Mouse (Mus musculus): ENCODE measurements at regions not wholly inside any gene's neighbourhood (a gene's known extent, or its start where the extent isn't known, plus 50 kb on each side); places are given as distances from the start of the nearest gene placed in this dataset.

- H3K36me3 ChIP-seq (ENCODE audit: control insufficient read depth, insufficient read depth) = no peaks in the 10 kb centered on the region
- H3K4me1 ChIP-seq (replicated peaks; ENCODE audit: control insufficient read depth, insufficient read depth, low read length) = no peaks in the 10 kb centered on the region
- no peak for ATAC-seq
- H3K27ac ChIP-seq (ENCODE audit: low read depth, low read length) = no peak overlapping the region
- no peaks in the 10 kb centered on the region for H3K9me3 ChIP-seq (ENCODE audit: control insufficient read depth)
- H3K9ac ChIP-seq (ENCODE audit: low read depth, low read length) = no peak overlapping the region
- no peak for TF ChIP-seq CTCF (IDR thresholded peaks at IDR 0.05; ENCODE audit: low read depth)
- H3K4me3 ChIP-seq (ENCODE audit: low read depth, low read length) = no peak overlapping the region
- H3K27me3 ChIP-seq (replicated peaks; ENCODE audit: control insufficient read depth, insufficient read depth, low read length) = no peaks in the 10 kb centered on the region
- no peak overlapping the region for H3K4me2 ChIP-seq (replicated peaks; ENCODE audit: low read depth)
Observed at GRCm38 (mm10) chr9:89858005-89858404, 51.7 kb upstream of the Rasgrf1 start.

- Histone ChIP-seq H3K4me1 (replicated peaks; ENCODE audit: control insufficient read depth, insufficient read depth, low read length) (no peaks in the 10 kb centered on the region), H3K4me3 (ENCODE audit: low read depth, low read length) (no peak overlapping the region), H3K9ac (ENCODE audit: low read depth, low read length) (no peak overlapping the region), H3K36me3 (ENCODE audit: control insufficient read depth, insufficient read depth) (no peaks in the 10 kb centered on the region), H3K4me2 (replicated peaks; ENCODE audit: low read depth) (no peak overlapping the region), H3K27ac (ENCODE audit: low read depth, low read length) (no peak overlapping the region), H3K9me3 (ENCODE audit: control insufficient read depth) (no peaks in the 10 kb centered on the region), H3K27me3 (replicated peaks; ENCODE audit: control insufficient read depth, insufficient read depth, low read length) (no peaks in the 10 kb centered on the region)
- ATAC-seq = no peak
- WGBS = 77% methylated on average over 10 of the region's 10 CpGs
- no peak for TF ChIP-seq CTCF (IDR thresholded peaks at IDR 0.05; ENCODE audit: low read depth)
Observed at GRCm38 (mm10) chr9:89850491-89851282, 59.0 kb upstream of the Rasgrf1 start.

GRCm38 (mm10) chr9:89849947-89850346, 59.8 kb upstream of the Rasgrf1 start:
- H3K27ac ChIP-seq (ENCODE audit: low read depth, low read length) = no peak overlapping the region
- H3K9ac ChIP-seq (ENCODE audit: low read depth, low read length) = no peak overlapping the region
- no peaks in the 10 kb centered on the region for H3K27me3 ChIP-seq (replicated peaks; ENCODE audit: control insufficient read depth, insufficient read depth, low read length)
- no peaks in the 10 kb centered on the region for H3K9me3 ChIP-seq (ENCODE audit: control insufficient read depth)
- TF ChIP-seq CTCF (IDR thresholded peaks at IDR 0.05; ENCODE audit: low read depth) = no peak
- whole genome bisulfite sequencing = 81% methylated on average over 3 of the region's 3 CpGs
- H3K36me3 ChIP-seq (ENCODE audit: control insufficient read depth, insufficient read depth) = no peaks in the 10 kb centered on the region
- H3K4me2 ChIP-seq (replicated peaks; ENCODE audit: low read depth) = no peak overlapping the region
- ATAC-seq = no peak
- no peak overlapping the region for H3K4me3 ChIP-seq (ENCODE audit: low read depth, low read length)
- no peaks in the 10 kb centered on the region for H3K4me1 ChIP-seq (replicated peaks; ENCODE audit: control insufficient read depth, insufficient read depth, low read length)

- H3K4me1 ChIP-seq (replicated peaks; ENCODE audit: control insufficient read depth, insufficient read depth, low read length) = no peaks in the 10 kb centered on the region
- H3K9ac ChIP-seq (ENCODE audit: low read depth, low read length) = no peak overlapping the region
- no peak for ATAC-seq
- no peaks in the 10 kb centered on the region for H3K27me3 ChIP-seq (replicated peaks; ENCODE audit: control insufficient read depth, insufficient read depth, low read length)
- H3K4me2 ChIP-seq (replicated peaks; ENCODE audit: low read depth) = no peak overlapping the region
- no peaks in the 10 kb centered on the region for H3K36me3 ChIP-seq (ENCODE audit: control insufficient read depth, insufficient read depth)
- H3K4me3 ChIP-seq (ENCODE audit: low read depth, low read length) = no peak overlapping the region
- H3K27ac ChIP-seq (ENCODE audit: low read depth, low read length) = no peak overlapping the region
- H3K9me3 ChIP-seq (ENCODE audit: control insufficient read depth) = no peaks in the 10 kb centered on the region
- TF ChIP-seq CTCF (IDR thresholded peaks at IDR 0.05; ENCODE audit: low read depth) = no peak
- 75% methylated on average over 3 of the region's 3 CpGs for WGBS
Observed at GRCm38 (mm10) chr9:89848571-89848970, 61.1 kb upstream of the Rasgrf1 start.

- H3K9me3 ChIP-seq (ENCODE audit: control insufficient read depth) = no peaks in the 10 kb centered on the region
- H3K9ac ChIP-seq (ENCODE audit: low read depth, low read length) = no peak overlapping the region
- H3K4me3 ChIP-seq (ENCODE audit: low read depth, low read length) = no peak overlapping the region
- no peak overlapping the region for H3K4me2 ChIP-seq (replicated peaks; ENCODE audit: low read depth)
- H3K4me1 ChIP-seq (replicated peaks; ENCODE audit: control insufficient read depth, insufficient read depth, low read length) = no peaks in the 10 kb centered on the region
- no peaks in the 10 kb centered on the region for H3K27me3 ChIP-seq (replicated peaks; ENCODE audit: control insufficient read depth, insufficient read depth, low read length)
- no peaks in the 10 kb centered on the region for H3K36me3 ChIP-seq (ENCODE audit: control insufficient read depth, insufficient read depth)
- ATAC-seq = no peak
- H3K27ac ChIP-seq (ENCODE audit: low read depth, low read length) = no peak overlapping the region
- TF ChIP-seq CTCF (IDR thresholded peaks at IDR 0.05; ENCODE audit: low read depth) = no peak
Observed at GRCm38 (mm10) chr9:89846973-89847372, 62.7 kb upstream of the Rasgrf1 start.

GRCm38 (mm10) chr9:89842776-89843089, 67.0 kb upstream of the Rasgrf1 start:
- ATAC-seq = no peak
- H3K27ac ChIP-seq (ENCODE audit: low read depth, low read length) = no peak overlapping the region
- no peak overlapping the region for H3K4me3 ChIP-seq (ENCODE audit: low read depth, low read length)
- H3K4me2 ChIP-seq (replicated peaks; ENCODE audit: low read depth) = no peak overlapping the region
- H3K36me3 ChIP-seq (ENCODE audit: control insufficient read depth, insufficient read depth) = no peaks in the 10 kb centered on the region
- no peak for TF ChIP-seq CTCF (IDR thresholded peaks at IDR 0.05; ENCODE audit: low read depth)
- no peak overlapping the region for H3K9ac ChIP-seq (ENCODE audit: low read depth, low read length)
- WGBS = 89% methylated on average over 8 of the region's 8 CpGs
- H3K9me3 ChIP-seq (ENCODE audit: control insufficient read depth) = no peaks in the 10 kb centered on the region
- H3K4me1 ChIP-seq (replicated peaks; ENCODE audit: control insufficient read depth, insufficient read depth, low read length) = no peaks in the 10 kb centered on the region
- no peaks in the 10 kb centered on the region for H3K27me3 ChIP-seq (replicated peaks; ENCODE audit: control insufficient read depth, insufficient read depth, low read length)
